Mouse (Mus musculus): ENCODE results near the gene Dse.

Gene Dse

DNA sequence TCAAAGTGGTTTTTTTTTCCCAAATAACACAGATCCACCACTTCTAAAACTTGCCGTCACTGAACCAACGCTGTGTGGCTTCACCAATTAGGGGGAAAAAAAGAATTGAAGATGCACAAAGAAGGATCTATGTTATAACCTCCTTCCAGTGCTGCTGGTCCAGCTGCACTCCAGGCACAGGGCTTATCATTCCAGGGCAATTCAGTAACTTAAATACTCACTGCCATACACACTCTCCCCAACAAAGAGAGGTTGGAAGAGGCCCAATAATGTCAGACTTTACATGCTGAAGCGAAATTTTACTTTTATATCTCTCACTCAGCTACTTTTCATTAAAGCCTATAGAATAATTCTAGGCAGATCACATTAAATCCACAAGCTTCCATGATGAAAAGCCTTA lies 8.9 kb downstream of the Dse start:
- no peak for DNase-seq (ENCODE audit: low spot score)

DNA sequence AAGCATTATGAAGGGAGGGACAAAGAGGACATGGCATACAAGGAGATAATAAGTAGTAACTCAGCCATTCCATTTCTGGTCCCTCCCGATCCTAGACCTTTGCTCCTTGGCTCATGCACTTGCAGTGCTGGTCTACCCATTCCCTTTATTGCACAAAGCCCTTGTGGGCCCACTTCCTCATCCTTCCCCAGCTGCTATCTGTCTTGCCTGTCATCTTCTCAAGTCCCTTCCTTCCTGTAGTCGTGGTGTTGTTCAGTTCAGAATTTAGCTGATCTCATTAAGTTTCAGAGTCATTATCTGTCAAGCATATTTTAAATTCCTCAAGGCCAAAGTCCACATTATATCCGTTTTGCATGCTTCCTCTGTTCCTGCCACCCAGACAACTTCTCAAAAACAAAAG lies 9.5 kb downstream of the Dse start:
- DNase-seq (ENCODE audit: low spot score): no peak

DNA sequence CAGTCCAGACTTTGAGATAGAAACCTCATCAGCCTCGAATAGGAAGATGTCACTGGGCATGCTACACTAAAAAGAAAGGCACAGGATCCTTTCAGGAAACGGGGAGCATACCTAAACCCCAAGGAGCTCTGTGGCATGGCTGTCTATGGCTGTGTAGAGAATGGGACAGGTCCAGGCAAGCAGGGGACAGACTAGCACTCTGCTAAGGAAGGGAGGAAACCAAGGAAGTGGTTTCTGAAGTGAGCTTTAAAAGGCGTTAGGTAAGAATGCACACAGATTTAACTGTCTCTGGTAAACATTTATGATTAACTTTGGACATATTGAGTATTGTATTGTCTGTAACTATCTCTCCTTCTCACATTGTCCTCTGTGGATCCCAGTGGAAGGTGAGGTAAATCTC lies 10.2 kb downstream of the Dse start:
- no peak for DNase-seq (ENCODE audit: low spot score)

DNA sequence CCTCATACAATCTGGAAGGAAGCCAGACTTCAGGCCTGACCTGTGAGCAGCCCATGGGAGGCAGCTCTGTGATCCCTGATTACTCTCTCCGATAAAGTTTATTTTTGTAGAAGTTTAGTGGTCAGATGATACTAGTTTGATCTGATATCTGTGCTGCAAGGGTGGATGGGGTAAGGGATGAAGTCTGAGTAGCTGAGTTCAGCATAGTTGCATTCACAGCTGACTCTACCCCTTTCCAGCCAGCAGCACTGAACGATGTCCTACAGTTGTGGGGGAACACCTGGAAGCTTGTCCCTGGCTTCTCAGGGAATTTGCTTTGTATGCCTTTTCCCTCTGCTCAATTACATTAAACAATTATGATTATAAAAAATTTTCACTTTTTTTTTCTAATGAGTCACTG lies 12.6 kb downstream of the Dse start:
- DNase-seq (ENCODE audit: low spot score): no peak

DNA sequence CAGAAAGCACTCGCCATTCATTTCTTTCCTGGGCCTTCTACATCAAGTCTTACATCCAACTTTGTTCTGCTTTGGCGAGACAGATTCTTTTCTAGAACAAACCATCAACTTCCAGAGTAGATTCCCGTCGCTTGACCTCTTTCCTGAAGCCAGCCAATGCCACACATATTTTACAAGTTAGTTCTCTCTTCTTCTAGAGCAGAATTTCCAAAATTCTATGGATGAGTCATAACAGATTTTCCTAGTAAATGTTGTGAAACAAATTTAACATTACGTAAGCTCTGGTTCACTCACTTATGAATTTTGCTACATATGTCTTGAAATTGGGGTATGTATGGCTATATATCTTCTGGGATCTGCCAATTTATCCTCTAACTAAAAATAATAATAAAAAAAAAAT lies 13.0 kb downstream of the Dse start:
- DNase-seq (ENCODE audit: low spot score): no peak

DNA sequence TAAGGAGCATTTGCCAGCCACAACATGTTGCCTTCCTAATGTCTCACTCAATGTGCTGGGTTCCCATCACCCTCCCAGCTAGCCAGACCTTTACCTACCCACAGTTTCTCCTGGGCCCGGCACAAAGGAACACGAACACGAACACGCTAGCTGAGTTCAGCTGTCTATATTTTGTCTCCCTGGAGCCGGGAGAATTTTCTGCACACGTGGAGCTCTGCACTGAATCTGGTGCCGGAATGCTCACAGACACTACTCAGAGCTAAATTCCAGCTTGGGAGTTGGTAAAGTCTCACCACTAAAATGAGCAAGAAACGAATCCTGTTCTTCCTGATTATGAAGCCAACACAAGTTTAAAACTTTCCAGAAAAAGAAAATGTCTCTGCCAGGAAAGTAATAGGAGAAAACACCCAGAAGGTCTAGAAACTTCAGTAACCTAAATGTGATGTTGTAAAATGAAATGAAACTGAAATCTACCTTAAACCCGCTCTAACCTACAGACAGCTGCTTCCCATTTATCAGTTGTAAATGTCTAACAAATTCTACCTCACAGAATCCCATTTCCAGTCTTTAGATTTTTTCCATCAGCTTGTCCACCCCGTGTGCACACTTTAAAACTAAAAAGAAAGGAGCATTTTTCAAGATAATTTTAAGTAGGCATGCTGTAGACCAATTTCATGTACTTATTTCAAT lies 20.8 kb downstream of the Dse start:
- no peak for DNase-seq (ENCODE audit: low spot score)

DNA sequence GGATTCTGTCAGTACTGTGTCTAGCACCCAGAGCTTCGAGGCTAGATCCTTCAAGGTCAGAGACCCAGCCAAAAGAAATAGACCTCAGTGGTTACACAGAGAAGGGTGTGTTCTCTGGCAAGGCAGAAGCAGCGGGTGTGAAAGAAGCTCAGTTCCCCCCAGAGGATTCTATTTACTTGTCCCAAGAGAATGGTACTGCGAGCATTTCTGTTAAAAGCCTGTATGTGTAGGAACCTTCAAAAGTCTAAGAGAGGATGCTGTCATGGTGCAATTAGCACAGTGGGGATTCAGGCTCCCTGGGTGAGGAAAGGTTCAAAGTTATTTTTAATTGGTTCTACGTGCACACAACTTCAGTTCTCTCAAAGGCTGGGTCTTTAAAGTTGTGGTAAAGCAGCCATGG lies 22.0 kb downstream of the Dse start:
- DNase-seq (ENCODE audit: low spot score): no peak

DNA sequence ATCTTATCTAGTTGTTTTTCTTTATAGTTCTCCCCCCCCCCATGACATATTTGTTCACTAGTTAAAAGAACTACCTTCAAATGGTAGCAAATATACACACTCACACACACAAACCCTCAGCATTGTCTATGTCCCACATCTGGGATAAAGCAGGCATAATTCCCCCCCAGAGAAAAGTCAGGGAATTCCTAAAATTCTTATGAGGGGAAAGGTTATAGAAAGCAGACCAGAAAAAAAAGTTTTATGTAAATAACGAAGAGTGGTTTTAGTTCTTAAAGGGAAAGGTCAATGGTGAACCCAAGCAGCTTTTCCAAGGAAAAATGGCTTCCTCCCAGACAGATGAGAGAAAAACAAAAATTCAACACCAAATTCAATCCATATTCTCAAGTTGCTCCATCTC lies 22.6 kb downstream of the Dse start:
- no peak for DNase-seq (ENCODE audit: low spot score)

DNA sequence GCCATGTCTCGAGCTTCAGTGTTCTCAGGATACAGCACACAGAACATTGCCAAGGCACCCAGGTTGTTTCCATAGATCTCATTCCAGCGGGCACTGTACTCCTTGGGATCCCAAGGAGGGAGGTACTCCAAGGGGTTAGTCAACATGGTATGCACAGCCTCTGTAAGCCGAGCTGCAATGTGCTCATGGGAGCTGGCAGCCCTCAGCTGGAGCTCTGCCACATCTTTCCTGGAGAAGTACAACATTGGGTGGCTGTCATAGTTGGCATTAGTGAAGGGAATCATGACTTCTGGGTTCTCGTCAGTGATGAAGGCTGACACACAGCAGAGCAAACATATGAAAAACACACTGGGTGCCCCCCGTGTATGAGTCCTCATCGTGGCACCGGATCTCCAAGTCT lies 23.8 kb downstream of the Dse start:
- DNase-seq (ENCODE audit: low spot score): no peak

DNA sequence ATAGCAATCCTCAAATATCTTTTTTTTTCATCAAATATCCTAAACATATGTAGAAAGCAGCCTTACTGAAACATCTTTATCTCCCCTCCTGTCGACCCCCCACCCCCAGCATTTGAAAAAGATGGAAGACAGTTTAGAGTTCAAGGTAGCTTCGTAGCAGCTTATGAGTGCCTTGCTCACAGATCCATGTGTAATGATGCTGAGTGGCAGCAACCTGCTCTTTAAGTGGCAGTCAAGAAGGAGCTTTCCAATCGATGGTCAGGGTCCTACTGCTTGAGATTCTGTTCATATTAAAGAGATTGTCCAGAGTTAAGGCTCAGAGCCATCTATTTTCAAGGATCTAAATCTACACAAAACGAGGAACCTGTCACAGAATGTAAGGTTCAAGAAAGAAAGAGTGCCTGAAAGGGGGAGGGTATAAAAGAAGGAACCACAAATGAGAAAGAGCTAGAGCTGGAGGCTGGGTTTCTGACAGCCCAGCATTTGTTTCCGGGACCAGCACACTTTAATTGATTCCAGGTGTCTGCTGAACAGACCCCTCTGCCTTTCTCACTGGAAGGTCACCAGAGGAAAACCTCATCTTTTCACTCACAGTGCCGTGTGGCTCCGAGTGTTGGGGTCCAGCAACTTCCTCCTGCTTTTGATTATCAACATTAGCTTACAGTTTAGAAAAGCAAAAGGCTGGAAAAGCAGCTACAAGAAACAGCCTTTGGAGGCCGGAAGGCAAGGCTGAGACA lies 31.5 kb downstream of the Dse start:
- no peak for DNase-seq (ENCODE audit: low spot score)

DNA sequence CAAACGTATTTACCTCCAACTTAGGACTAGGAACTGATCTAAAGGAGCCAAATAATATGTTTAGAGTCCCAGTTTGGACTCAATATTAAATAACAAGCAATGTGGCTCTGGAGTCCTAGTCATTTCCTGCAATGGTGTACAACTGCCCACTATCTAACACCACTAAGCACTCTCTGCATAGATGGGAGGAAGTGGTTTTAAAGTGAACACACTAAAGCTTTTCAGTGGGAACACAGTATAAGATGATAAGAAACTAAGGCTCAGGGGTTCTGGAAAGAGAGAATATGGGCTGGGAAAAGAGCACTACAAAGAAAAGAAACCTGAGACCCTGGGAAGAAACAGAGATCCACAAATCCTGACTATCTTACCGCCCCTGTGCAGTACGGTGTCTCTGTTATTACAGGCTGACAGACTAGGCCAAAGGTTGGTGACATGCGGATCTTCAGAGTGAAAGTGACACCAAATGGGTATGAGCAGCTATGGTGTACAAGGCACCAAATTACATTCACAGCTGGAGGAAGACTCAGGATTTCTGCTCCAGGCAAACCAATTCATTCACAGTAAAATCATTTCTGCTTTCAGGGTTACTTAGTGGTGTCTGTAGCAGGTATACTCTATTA lies 34.7 kb downstream of the Dse start:
- no peak for DNase-seq (ENCODE audit: low spot score)

DNA sequence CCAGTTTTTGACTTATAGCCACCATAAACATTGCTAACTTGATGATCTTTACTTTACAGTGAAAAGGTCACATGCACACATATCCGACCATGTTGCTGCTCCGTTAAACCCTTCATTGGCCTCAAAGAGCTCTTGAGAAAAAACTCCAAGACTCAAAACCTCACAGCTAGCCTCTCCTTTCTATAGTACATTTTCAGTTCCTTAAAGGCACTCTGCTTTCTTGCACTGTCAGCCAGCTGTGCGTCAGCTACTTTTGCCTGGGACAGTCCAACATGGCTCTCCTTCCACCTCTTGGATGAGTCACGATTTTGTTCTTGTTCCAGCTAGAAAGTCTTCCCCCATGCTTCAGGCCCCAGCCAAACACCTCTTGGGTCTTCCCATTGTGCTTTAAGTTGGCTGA lies 35.9 kb downstream of the Dse start:
- DNase-seq (ENCODE audit: low spot score): no peak

DNA sequence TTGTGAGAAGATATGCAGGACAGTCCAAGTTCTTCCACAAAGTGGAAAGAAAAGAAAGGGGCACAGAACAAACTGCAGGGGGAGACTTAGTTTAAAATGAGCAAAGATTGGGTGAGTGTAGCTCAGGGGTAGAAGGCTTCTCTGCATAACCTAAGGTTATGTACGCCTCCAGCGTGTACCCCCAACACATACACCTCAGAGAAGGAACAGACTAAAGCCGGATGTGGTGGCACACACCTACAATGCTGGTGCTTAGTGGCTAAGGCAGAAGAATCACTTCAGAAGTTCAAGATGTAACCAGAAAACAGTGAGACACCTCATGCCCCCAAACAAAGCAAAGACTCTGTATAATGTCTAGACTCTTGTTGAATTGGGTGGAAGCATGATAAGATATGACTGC lies 36.3 kb downstream of the Dse start:
- DNase-seq (ENCODE audit: low spot score): no peak

DNA sequence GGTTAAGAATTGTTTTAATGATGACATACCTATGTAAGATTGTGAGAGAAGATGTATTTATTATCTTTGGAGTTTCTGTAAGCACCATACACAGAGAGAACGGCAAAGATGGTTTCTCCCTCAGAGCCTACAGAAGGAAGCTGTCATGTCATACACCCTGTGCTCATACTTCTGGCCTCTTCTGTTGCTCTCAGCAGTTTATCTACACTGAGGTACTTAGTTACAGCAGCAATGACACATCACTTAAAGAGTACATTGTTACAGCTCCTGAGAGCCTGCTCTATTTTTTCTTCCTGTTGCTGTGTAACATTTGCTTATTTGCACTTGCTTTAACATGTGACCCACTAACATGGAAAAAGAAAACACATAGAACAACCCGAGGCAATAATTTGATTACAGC lies 40.5 kb downstream of the Dse start:
- DNase-seq (ENCODE audit: low spot score): no peak

DNA sequence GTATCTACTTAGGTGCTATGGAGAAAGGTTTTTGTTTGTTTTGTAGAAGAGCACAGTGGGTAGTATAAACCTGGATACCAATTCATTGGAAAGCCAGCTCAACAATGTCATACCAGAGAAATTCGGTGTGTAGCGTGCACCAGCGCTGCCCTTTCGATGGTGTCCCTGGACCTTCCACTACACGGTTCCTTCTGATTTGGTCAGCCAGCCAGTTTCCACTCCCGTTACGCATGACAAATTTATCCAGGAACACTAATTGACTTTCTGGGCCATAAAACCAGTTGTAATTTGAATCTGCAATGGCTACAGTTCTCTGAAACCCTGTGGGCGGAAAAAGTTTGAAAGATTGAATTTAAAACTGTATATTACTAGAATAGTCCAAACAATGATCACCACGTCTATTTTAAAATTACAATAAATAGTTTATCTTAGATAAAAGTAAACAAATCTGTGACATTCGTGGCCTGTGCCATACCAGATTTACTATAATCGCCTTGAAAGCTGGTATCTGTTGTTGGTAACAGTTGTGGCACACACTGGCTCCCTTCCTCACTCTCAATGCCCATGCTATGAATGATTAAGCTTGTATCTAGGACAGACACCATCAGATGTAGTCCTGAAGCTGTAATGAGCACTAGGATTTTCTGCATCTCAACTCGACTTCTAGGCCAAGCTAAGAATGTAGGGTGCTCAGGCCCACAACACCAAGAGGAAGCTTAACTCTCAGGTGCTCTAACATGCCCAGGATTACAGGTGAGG lies 51.5 kb downstream of the Dse start:
- DNase-seq (ENCODE audit: low spot score): no peak

DNA sequence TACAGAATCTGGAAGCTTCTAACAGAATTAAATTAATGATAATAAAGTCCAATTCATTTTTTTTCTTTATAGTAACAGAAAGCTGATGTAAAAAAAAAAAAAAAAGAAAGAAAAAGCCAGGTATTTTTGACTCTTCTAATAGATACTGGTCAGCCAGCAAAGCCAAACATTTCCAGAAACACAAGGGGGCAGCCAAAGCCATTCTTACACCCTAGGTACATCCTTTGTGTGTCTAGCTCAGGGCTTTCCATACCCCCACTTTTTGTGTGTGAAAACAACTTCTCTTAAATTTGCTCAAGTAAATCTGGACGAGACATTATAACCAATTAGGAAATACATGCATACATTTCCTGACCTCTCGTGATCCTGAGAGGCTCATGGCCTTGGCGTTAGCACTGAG lies 55.7 kb downstream of the Dse start:
- no peak for DNase-seq (ENCODE audit: low spot score)

DNA sequence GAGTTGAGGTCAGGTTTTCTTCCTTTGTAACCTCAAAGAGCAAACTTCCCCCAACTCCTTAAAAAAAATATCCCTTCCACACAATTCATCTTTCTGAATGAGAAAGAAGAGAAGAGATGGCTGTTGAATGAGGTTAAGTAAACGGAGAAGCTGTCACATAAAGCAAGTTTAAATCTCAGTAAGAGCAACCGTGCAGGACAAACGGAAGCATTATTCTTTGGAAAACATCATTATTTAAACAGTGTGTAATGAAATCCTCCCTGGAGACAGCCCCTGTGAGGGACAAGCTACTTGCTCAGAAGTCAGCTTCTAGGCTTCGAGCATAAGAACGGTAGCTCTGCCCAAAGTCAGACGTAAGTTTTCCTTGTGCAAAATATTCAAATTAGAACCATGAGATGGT lies 57.1 kb downstream of the Dse start:
- DNase-seq (ENCODE audit: low spot score): no peak

DNA sequence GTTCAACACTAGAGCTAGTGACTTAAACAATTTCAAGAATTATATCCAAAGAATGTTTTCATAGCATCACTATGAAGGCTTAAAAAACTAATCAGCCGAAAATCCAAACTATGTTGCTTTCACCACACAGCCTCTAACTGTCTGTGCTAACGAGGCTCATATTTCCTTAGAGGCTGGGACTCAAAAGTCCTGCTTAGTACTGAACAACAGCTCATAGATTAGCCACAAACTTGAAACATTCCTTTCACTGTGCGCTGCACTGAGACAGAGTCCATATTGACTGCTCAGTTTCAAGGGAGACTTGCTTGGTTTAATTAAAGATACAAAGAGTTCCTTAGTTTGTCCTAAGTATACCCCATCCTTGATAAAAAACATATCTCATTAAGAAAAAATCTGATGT lies 57.7 kb downstream of the Dse start:
- DNase-seq (ENCODE audit: low spot score): no peak

DNA sequence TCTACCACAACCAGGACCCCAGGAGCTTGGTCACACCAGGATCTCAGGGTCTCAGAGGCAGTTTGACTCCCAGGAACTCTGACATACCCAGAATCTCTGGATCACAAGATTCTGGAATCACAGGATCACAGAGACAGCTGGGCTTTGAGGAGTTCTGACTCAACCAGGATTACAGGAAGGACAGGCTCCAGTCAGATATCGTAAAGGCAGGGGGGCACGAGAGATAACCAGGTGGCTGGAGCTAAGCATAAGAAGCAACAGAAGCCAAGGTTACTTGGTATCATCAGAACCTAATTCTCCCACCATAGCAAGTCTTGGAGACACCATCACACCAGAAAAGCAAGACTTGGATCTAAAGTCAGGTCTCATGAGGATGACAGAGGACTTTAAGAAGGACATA lies 65.8 kb downstream of the Dse start:
- DNase-seq (ENCODE audit: low spot score): no peak

DNA sequence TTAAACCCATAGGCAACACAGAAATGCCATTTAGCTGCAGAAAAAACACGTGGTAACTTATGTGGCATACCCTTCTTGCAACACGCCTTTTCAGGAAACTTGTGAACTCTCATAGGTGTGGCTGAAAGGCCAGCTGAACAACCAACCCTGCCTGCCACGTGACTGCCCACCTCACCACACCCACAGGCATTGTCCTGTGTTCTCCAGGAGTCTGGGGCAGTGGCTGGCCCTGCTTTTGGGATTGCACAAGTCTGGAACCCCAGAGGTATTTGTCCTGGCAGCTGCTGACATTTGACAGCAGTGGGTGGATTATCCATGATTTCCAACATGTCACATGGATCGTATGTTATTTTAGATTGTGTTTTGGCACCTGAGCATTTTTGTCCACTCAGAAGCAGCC lies 67.7 kb downstream of the Dse start:
- no peak for DNase-seq (ENCODE audit: low spot score)

DNA sequence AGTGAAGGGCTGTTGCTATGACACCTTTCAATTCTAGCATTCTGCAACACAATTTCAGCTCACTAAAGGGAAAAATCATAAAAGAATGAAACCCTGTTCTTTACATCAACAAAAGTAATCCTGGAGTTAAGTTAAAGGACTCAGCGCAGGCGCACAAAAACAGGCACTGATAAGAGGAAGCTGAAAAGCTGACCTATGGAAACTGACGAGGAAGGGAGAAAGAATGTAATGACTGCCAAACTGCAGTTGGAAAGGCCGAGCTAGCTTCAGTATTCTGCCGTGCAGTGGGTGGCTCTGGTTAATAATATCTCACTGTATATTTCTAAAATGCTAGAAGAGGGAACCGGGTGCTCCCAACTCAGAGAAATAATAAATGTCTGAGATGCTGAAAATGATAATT lies 69.5 kb downstream of the Dse start:
- no peak for DNase-seq (ENCODE audit: low spot score)

DNA sequence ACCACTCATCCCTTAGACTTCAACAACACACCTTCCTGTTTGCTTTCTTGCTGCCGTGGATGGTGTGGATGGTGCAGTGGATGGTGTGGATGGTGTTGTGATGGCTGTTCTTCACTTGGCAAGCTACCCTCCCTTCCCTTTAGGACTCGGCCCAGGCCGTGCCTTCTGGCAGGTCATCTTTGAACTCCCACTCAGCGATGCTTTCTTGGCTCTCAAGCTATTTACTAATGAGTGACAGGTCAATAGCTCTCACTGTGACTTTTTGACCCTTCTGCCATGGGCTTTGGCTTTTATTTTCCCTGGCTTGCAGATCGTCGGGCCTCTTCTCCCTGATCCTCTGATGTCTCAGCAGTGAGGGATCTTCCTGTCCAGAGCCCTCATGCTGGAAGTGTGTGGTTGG lies 71.1 kb downstream of the Dse start:
- no peak for DNase-seq (ENCODE audit: low spot score)

DNA sequence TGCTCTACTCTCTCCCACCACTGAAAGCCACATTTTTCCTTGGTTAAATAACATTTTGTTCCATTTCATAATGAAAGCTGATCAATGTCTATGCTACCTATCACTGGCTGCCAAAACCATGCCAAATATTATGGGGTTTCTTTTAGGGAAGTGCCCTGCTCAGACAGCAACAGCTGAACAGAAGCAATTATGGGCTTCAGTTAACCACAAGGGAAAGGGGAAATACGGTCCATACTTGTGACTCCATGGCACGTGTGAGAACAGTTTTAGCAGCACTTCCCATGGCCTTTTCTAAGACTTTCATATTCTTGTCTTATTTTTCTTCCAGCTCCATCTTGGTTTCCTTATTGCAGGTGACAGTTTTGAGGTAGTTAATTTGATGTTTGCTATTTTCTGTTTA lies 76.2 kb downstream of the Dse start:
- DNase-seq (ENCODE audit: low spot score): no peak
